ENCODE assay signal across 8 mouse cellular contexts in the genomic region with DNA sequence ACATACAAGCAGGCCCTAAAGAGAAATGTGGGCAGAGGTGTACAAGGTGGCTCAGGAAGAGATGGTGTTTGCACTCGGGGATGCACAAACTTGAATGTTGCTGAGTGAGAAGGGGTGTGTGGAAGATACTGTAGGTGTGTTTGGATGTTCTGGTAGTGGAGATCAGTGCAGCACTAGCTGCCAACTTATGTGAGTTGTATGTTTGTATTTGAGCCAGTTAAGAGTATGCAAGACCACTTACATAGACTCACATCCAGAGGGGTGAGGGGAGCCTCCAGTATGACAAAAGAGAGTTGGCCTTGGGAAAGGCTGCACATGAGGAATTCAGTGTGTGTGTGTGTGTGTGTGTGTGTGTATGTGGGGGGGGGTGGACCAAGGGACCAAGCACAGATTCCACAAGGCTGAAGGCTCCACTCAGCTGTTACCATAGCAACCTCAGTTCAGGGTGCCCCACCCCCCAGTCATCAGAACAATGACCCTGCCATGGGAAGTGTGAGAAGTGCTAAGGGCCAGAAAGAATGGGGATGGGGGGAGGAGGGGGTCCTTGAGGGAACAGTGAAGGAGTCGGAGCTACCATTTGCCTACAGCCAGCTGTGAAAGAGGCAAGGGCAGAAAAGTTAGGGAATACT. TPM values are rescaled to one million over a fixed set of nuclear protein-coding genes. Genes with fewer than 3 reads are reported as not detected.
A peak's percentile ranks its signal among the peaks of the same experiment; 100 is the strongest.
DNase-seq lines count a peak whose midpoint lies in the region; ATAC-seq and TF ChIP-seq lines count a peak whose summit lies in the region.

No protein-coding gene starts in this region.

- H3K36me3 ChIP-seq in kidney, embryonic 15.5 days, result peaks cover 39% of the 10 kb centered on the region
- H3K36me3 ChIP-seq in forebrain, postnatal 0 days (ENCODE audit: insufficient read depth), result peaks cover 22% of the 10 kb centered on the region

- no peak overlapping the region for H3K4me3 ChIP-seq in kidney, embryonic 15.5 days (replicated peaks)
- 0 out of 2 replicates have a peak overlapping the region, but pooled peaks have one; percentile 5 for H3K4me3 ChIP-seq in forebrain, postnatal 0 days (ENCODE audit: low read depth, low read length)

- no peak for DNase-seq in kidney, adult 11 months
- DNase-seq in cerebellum, postnatal 14 days, result peak; percentile 50 to 59
- peak; percentile 58 for DNase-seq in forebrain, postnatal 0 days
- DNase-seq in mesoderm, embryonic 11.5 days (ENCODE audit: low read depth, low spot score), result peak; percentile 84
- DNase-seq in right cerebral cortex, adult 2 months (ENCODE audit: low spot score in 2 of 2), result no peak
- no peak for DNase-seq in thymus, adult 18-20 months

- H3K4me1 ChIP-seq in kidney, embryonic 15.5 days, result peaks cover 77% of the 10 kb centered on the region
- H3K4me1 ChIP-seq in forebrain, postnatal 0 days (ENCODE audit: insufficient read depth), result peaks cover 56% of the 10 kb centered on the region

- peak overlapping the region; percentile 32 for H3K4me2 ChIP-seq in kidney, embryonic 15.5 days
- H3K4me2 ChIP-seq in forebrain, postnatal 0 days (ENCODE audit: low read depth), result peak overlapping the region; percentile 91

- 0 out of 2 replicates have a peak overlapping the region, but pooled peaks have one; percentile 24 for H3K9ac ChIP-seq in kidney, embryonic 15.5 days
- H3K9ac ChIP-seq in forebrain, postnatal 0 days, result 0 out of 2 replicates have a peak overlapping the region, but pooled peaks have one; percentile 99

- no peak for TF ChIP-seq CTCF in forebrain, postnatal 0 days (IDR thresholded peaks at IDR 0.05; ENCODE audit: low read depth)

- no peaks in the 10 kb centered on the region for H3K9me3 ChIP-seq in kidney, embryonic 15.5 days (replicated peaks)
- H3K9me3 ChIP-seq in forebrain, postnatal 0 days (ENCODE audit: low read length), result no peaks in the 10 kb centered on the region

- no peaks in the 10 kb centered on the region for H3K27me3 ChIP-seq in kidney, embryonic 15.5 days
- H3K27me3 ChIP-seq in forebrain, postnatal 0 days (ENCODE audit: insufficient read depth, low read length), result no peaks in the 10 kb centered on the region

- H3K27ac ChIP-seq in kidney, embryonic 15.5 days, result peak overlapping the region; percentile 87
- peak overlapping the region; percentile 97 for H3K27ac ChIP-seq in forebrain, postnatal 0 days (ENCODE audit: low read depth, low read length)

- WGBS in kidney, embryonic 15.5 days, result 25% methylated on average over 2 of the region's 2 CpGs
- WGBS in forebrain, postnatal 0 days, result 9% methylated on average over 2 of the region's 2 CpGs

- ATAC-seq in kidney, embryonic 15.5 days (replicated peaks; ENCODE audit: low FRiP score), result no peak
- ATAC-seq in forebrain, postnatal 0 days, result 0 out of 2 replicates have a peak, but pooled peaks have one; percentile 1
- ATAC-seq in megakaryocyte-erythroid progenitor cell, adult 5-6 weeks (replicated peaks; ENCODE audit: low FRiP score, low TSS enrichment, poor library complexity, severe bottlenecking), result no peak

RNA-seq across cellular contexts. Expression of gene Pea15a, which starts 3.6 kb away (rescaled TPM):
- 107 and 124 TPM in 2 replicates for polyA plus RNA-seq in kidney, embryonic 15.5 days (2015; fragmentation: Nextera tagmentation; extraction: Ambion mirVana)
- total RNA-seq in forebrain, postnatal 0 days (2014; rRNA removed), result 265 and 281 TPM in 2 replicates
- 412 and 475 TPM in 2 replicates for polyA plus RNA-seq in forebrain, postnatal 0 days (2015; fragmentation: Nextera tagmentation; extraction: Ambion mirVana)
- total RNA-seq in megakaryocyte-erythroid progenitor cell, adult 5-6 weeks (2014; fragmentation: Nextera tagmentation), result 0.50 and 4.7 TPM in 2 replicates
- 2.0 TPM in 1 of 2 replicates, not detected in the other for total RNA-seq in megakaryocyte-erythroid progenitor cell, adult 5-6 weeks (2017)

RNA-seq across cellular contexts. Expression of gene Casq1, which starts 16.7 kb away (rescaled TPM):
- 6.2 and 8.9 TPM in 2 replicates for polyA plus RNA-seq in kidney, embryonic 15.5 days (2015; fragmentation: Nextera tagmentation; extraction: Ambion mirVana)
- total RNA-seq in forebrain, postnatal 0 days (2014; rRNA removed), result 0.76 and 2.2 TPM in 2 replicates
- polyA plus RNA-seq in forebrain, postnatal 0 days (2015; fragmentation: Nextera tagmentation; extraction: Ambion mirVana), result 3.3 and 3.5 TPM in 2 replicates
- total RNA-seq in megakaryocyte-erythroid progenitor cell, adult 5-6 weeks (2014; fragmentation: Nextera tagmentation), result not detected in 2 replicates
- not detected in 2 replicates for total RNA-seq in megakaryocyte-erythroid progenitor cell, adult 5-6 weeks (2017)

RNA-seq across cellular contexts. Expression of gene Dcaf8, which starts 55.1 kb away (rescaled TPM):
- 125 and 132 TPM in 2 replicates for polyA plus RNA-seq in kidney, embryonic 15.5 days (2015; fragmentation: Nextera tagmentation; extraction: Ambion mirVana)
- total RNA-seq in forebrain, postnatal 0 days (2014; rRNA removed), result 66.8 and 76.8 TPM in 2 replicates
- 49.4 and 62.7 TPM in 2 replicates for polyA plus RNA-seq in forebrain, postnatal 0 days (2015; fragmentation: Nextera tagmentation; extraction: Ambion mirVana)
- 106 and 110 TPM in 2 replicates for total RNA-seq in megakaryocyte-erythroid progenitor cell, adult 5-6 weeks (2014; fragmentation: Nextera tagmentation)
- total RNA-seq in megakaryocyte-erythroid progenitor cell, adult 5-6 weeks (2017), result 132 and 142 TPM in 2 replicates

RNA-seq across cellular contexts. Expression of gene Atp1a4, which starts 55.2 kb away (rescaled TPM):
- 0.05 TPM in 1 of 2 replicates, not detected in the other for polyA plus RNA-seq in kidney, embryonic 15.5 days (2015; fragmentation: Nextera tagmentation; extraction: Ambion mirVana)
- total RNA-seq in forebrain, postnatal 0 days (2014; rRNA removed), result not detected in 2 replicates
- not detected in 2 replicates for polyA plus RNA-seq in forebrain, postnatal 0 days (2015; fragmentation: Nextera tagmentation; extraction: Ambion mirVana)
- total RNA-seq in megakaryocyte-erythroid progenitor cell, adult 5-6 weeks (2014; fragmentation: Nextera tagmentation), result not detected in 2 replicates
- not detected in 2 replicates for total RNA-seq in megakaryocyte-erythroid progenitor cell, adult 5-6 weeks (2017)

RNA-seq across cellular contexts. Expression of gene Igsf8, which starts 58.4 kb away (rescaled TPM):
- 48.9 and 54.4 TPM in 2 replicates for polyA plus RNA-seq in kidney, embryonic 15.5 days (2015; fragmentation: Nextera tagmentation; extraction: Ambion mirVana)
- 117 and 136 TPM in 2 replicates for total RNA-seq in forebrain, postnatal 0 days (2014; rRNA removed)
- polyA plus RNA-seq in forebrain, postnatal 0 days (2015; fragmentation: Nextera tagmentation; extraction: Ambion mirVana), result 110 and 113 TPM in 2 replicates
- total RNA-seq in megakaryocyte-erythroid progenitor cell, adult 5-6 weeks (2014; fragmentation: Nextera tagmentation), result 9.3 and 23.6 TPM in 2 replicates
- 9.7 and 16.4 TPM in 2 replicates for total RNA-seq in megakaryocyte-erythroid progenitor cell, adult 5-6 weeks (2017)

Comparison
In these comparisons a context has a peak if more than half of its experiments do, and no peak if none do; other contexts are left out.
1. DNase-seq: peak in cerebellum, postnatal 14 days (2 of 2), forebrain, postnatal 0 days (single experiment) and mesoderm, embryonic 11.5 days (single experiment); none in kidney, adult 11 months (single experiment), right cerebral cortex, adult 2 months (0 of 2) and thymus, adult 18-20 months (0 of 2).
2. RNA of gene Pea15a, which starts 3.6 kb away (total RNA-seq): 265 to 281 TPM in forebrain, postnatal 0 days; 0.50 to 4.7 TPM in megakaryocyte-erythroid progenitor cell, adult 5-6 weeks; every median in the first group is over 10 times any median in the second.